Mouse (Mus musculus) fibroblast of lung, adult 2 months (primary cell): ENCODE measurements around the gene Cacng5.

Experiments
- DNase-seq: peaks from one replicate; pipeline ENCODE4 v3.0.0-alpha.2; 2011; ENCODE audit warnings: low read depth

Gene Cacng5

GRCm38 (mm10) chr11:107914634-107915226 lies at the start of gene Cacng5:
Cacng5 (minus strand) TSS chr11:107915055.
- no peak for DNase-seq

- DNase-seq = no peak
Observed at GRCm38 (mm10) chr11:107957566-107958350, 42.9 kb upstream of the Cacng5 start.

- no peak for DNase-seq
Observed at GRCm38 (mm10) chr11:107955191-107956062, 40.6 kb upstream of the Cacng5 start.

GRCm38 (mm10) chr11:107951431-107951830 lies 36.6 kb upstream of the Cacng5 start:
- no peak for DNase-seq

- no peak for DNase-seq
Observed at GRCm38 (mm10) chr11:107950658-107951057, 35.8 kb upstream of the Cacng5 start.

GRCm38 (mm10) chr11:107950211-107950610 lies 35.4 kb upstream of the Cacng5 start:
- no peak for DNase-seq

- DNase-seq = peak; percentile 64
Observed at GRCm38 (mm10) chr11:107947951-107948350, 33.1 kb upstream of the Cacng5 start.

- no peak for DNase-seq
Observed at GRCm38 (mm10) chr11:107946823-107947222, 32.0 kb upstream of the Cacng5 start.

- DNase-seq = no peak
Observed at GRCm38 (mm10) chr11:107936929-107937328, 22.1 kb upstream of the Cacng5 start.

GRCm38 (mm10) chr11:107931721-107932120 lies 16.9 kb upstream of the Cacng5 start:
- DNase-seq = no peak

GRCm38 (mm10) chr11:107931288-107931687 lies 16.4 kb upstream of the Cacng5 start:
- DNase-seq = no peak

GRCm38 (mm10) chr11:107929712-107930111 lies 14.9 kb upstream of the Cacng5 start:
- no peak for DNase-seq

GRCm38 (mm10) chr11:107919852-107920508 lies 5.1 kb upstream of the Cacng5 start:
- DNase-seq = no peak

GRCm38 (mm10) chr11:107917721-107918235 lies 2.9 kb upstream of the Cacng5 start:
- DNase-seq = no peak

- no peak for DNase-seq
Observed at GRCm38 (mm10) chr11:107913317-107913716, 1.5 kb downstream of the Cacng5 start.

- no peak for DNase-seq
Observed at GRCm38 (mm10) chr11:107905364-107905763, 9.5 kb downstream of the Cacng5 start.

GRCm38 (mm10) chr11:107903966-107904605 lies 10.8 kb downstream of the Cacng5 start:
- DNase-seq = no peak

- no peak for DNase-seq
Observed at GRCm38 (mm10) chr11:107900470-107900869, 14.4 kb downstream of the Cacng5 start.

GRCm38 (mm10) chr11:107898698-107899097 lies 16.2 kb downstream of the Cacng5 start:
- no peak for DNase-seq

- no peak for DNase-seq
Observed at GRCm38 (mm10) chr11:107895635-107896034, 19.2 kb downstream of the Cacng5 start.

GRCm38 (mm10) chr11:107891377-107891776 lies 23.5 kb downstream of the Cacng5 start:
- DNase-seq = no peak
